Mouse (Mus musculus): Measurements from ENCODE around the gene Keap1.
A peak's percentile ranks its signal among the peaks of the same experiment; 100 is the strongest.

DNA sequence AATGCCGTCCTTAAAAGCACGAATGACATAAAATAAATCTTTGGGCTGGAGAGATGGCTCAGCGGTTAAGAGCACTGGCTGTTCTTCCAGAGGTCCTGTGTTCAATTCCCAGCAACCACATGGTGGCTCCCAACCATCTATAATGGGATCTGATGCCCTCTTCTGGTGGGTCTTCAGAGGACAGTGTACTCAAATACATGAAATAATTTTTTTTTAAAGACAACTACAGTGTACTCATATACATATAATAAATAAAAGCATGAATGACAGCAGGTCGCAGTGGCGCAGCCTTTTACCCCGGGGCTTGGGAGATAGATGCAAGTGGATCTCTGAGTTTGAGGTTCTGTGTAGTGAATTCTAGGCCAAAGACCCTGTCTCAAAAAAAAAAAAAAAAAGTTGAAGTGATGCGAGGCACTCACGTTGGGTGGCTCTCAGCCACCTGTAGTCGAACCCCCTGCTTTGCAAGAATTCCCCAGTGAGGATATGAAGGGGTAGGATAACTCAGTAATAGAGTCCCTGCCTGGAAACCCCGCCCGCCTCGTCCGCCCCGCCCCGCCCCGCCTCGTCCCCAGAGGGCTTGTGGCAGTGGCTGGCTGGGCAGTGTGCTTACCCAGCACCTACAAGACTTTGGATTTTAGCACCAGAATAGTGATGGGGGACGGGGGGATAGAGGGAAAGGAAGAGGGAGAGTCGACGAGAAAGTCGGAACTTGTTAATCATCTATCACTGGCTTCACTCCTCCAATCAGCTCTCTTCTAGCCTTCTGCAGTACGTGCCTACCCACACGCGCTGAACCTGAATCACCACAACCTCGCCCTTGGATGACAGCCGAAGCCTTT, 14.4 kb downstream of the Keap1 start:
- TF ChIP-seq CHD2 (IDR thresholded peaks at IDR 0.05; ENCODE audit: low read depth, low read length) (no peak), ZNF384 (IDR thresholded peaks at IDR 0.05; ENCODE audit: low read depth, low read length) (peak; percentile 59; the same call in 1 of the 2 replicates)

Data from ES-E14 (cell line).